Mouse (Mus musculus) left cerebral cortex, adult 8-10 months (tissue): ENCODE results near the gene Cyb561d1. TPM values are rescaled to one million over a fixed set of nuclear protein-coding genes. Genes with fewer than 3 reads are reported as not detected.

Experiments used
- DNase-seq, 2 experiments: peaks; one replicate each; pipeline ENCODE4 v3.0.0; 2022; ENCODE audit warnings: low spot score in 2 of 2
- total RNA-seq, 4 experiments: library from RNA; stranded (reverse); gene quantifications; 2 replicates each; pipeline ENCODE4 v1.2.4; 2022

The Cyb561d1 gene
- total RNA-seq, 4 experiments from 2014 or later = 17.8 to 19.6 (median 18.2) TPM

- DNase-seq = peak in 1 of 2 experiments; percentile 86
Measured at GRCm38 (mm10) chr3:108203621-108204325, 2.8 kb upstream of the Cyb561d1 start.

- no peak for DNase-seq
Measured at GRCm38 (mm10) chr3:108203212-108203611, 2.2 kb upstream of the Cyb561d1 start.

GRCm38 (mm10) chr3:108202506-108202905 lies 1.5 kb upstream of the Cyb561d1 start:
- DNase-seq = no peak

- no peak for DNase-seq
Measured at GRCm38 (mm10) chr3:108199231-108199630, 1.8 kb downstream of the Cyb561d1 start.

GRCm38 (mm10) chr3:108197066-108197497 lies 3.9 kb downstream of the Cyb561d1 start:
- DNase-seq = peak; percentile 58 to 88

- peak; percentile 38 to 66 for DNase-seq
Measured at GRCm38 (mm10) chr3:108195941-108196590, 4.9 kb downstream of the Cyb561d1 start.

- no peak for DNase-seq
Measured at GRCm38 (mm10) chr3:108195287-108195686, 5.7 kb downstream of the Cyb561d1 start.

- no peak for DNase-seq
Measured at GRCm38 (mm10) chr3:108193686-108194085, 7.3 kb downstream of the Cyb561d1 start.

GRCm38 (mm10) chr3:108189897-108190296 lies 11.1 kb downstream of the Cyb561d1 start:
- DNase-seq = no peak

GRCm38 (mm10) chr3:108188716-108189490 lies 12.1 kb downstream of the Cyb561d1 start:
- DNase-seq = no peak

- no peak for DNase-seq
Measured at GRCm38 (mm10) chr3:108187111-108187795, 13.8 kb downstream of the Cyb561d1 start.

- DNase-seq = peak in 1 of 2 experiments; percentile 47
Measured at GRCm38 (mm10) chr3:108186098-108187047, 14.6 kb downstream of the Cyb561d1 start, which contains the start of gene Amigo1. Gene Amigo1, plus strand, starts transcription at chr3:108186335.

GRCm38 (mm10) chr3:108185460-108186097 lies 15.4 kb downstream of the Cyb561d1 start:
- DNase-seq = no peak

- DNase-seq = no peak
Measured at GRCm38 (mm10) chr3:108184742-108185141, 16.3 kb downstream of the Cyb561d1 start.

- DNase-seq = no peak
Measured at GRCm38 (mm10) chr3:108180514-108180913, 20.5 kb downstream of the Cyb561d1 start.

- no peak for DNase-seq
Measured at GRCm38 (mm10) chr3:108178756-108179715, 22.0 kb downstream of the Cyb561d1 start.

GRCm38 (mm10) chr3:108174672-108175531 lies 26.1 kb downstream of the Cyb561d1 start:
- DNase-seq = peak in 1 of 2 experiments; percentile 73
